Mouse (Mus musculus): ENCODE data around the gene Trpc4ap.
"Not testable (repeated sequence)": the region's sequence is repeated elsewhere in the genome, so short reads cannot be mapped to it uniquely, and the experiment has no call there.

The Trpc4ap gene

GRCm38 (mm10) chr2:155611834-155612550, 80.2 kb downstream of the Trpc4ap start:
- no peak for DNase-seq (ENCODE audit: low spot score)

- no peak for DNase-seq (ENCODE audit: low spot score)
Measured at GRCm38 (mm10) chr2:155610978-155611377, 81.2 kb downstream of the Trpc4ap start, which contains the start of gene Myh7b. TSS of gene Myh7b (plus strand) at chr2:155611212.

GRCm38 (mm10) chr2:155606360-155606759, 85.8 kb downstream of the Trpc4ap start:
- no peak for DNase-seq (ENCODE audit: low spot score)

- DNase-seq (ENCODE audit: low spot score): not testable (repeated sequence)
Measured at GRCm38 (mm10) chr2:155605236-155605589, 87.0 kb downstream of the Trpc4ap start.

- DNase-seq (ENCODE audit: low spot score): no peak
Measured at GRCm38 (mm10) chr2:155604560-155605235, 87.5 kb downstream of the Trpc4ap start.

GRCm38 (mm10) chr2:155603707-155604106, 88.5 kb downstream of the Trpc4ap start:
- DNase-seq (ENCODE audit: low spot score): no peak

- DNase-seq (ENCODE audit: low spot score): no peak
Measured at GRCm38 (mm10) chr2:155595516-155595915, 96.7 kb downstream of the Trpc4ap start.

- DNase-seq (ENCODE audit: low spot score): no peak
Measured at GRCm38 (mm10) chr2:155592854-155593283, 99.3 kb downstream of the Trpc4ap start.

- peak; percentile 97 for DNase-seq (ENCODE audit: low spot score)
Measured at GRCm38 (mm10) chr2:155592137-155592853, 99.9 kb downstream of the Trpc4ap start, which contains the start of gene Gss. TSS of gene Gss (minus strand) at chr2:155592810.

- DNase-seq (ENCODE audit: low spot score): peak; percentile 35
Measured at GRCm38 (mm10) chr2:155591676-155592075, 100.5 kb downstream of the Trpc4ap start.

GRCm38 (mm10) chr2:155590876-155591275, 101.3 kb downstream of the Trpc4ap start:
- DNase-seq (ENCODE audit: low spot score): no peak

GRCm38 (mm10) chr2:155589521-155589920, 102.7 kb downstream of the Trpc4ap start:
- no peak for DNase-seq (ENCODE audit: low spot score)

- DNase-seq (ENCODE audit: low spot score): no peak
Measured at GRCm38 (mm10) chr2:155588136-155588535, 104.0 kb downstream of the Trpc4ap start.

GRCm38 (mm10) chr2:155585486-155585885, 106.7 kb downstream of the Trpc4ap start:
- DNase-seq (ENCODE audit: low spot score): no peak

GRCm38 (mm10) chr2:155585082-155585481, 107.1 kb downstream of the Trpc4ap start:
- no peak for DNase-seq (ENCODE audit: low spot score)

Measured in adipocyte (in vitro differentiated cells).